Mouse (Mus musculus): ENCODE data around the gene C1qtnf3.

DNA sequence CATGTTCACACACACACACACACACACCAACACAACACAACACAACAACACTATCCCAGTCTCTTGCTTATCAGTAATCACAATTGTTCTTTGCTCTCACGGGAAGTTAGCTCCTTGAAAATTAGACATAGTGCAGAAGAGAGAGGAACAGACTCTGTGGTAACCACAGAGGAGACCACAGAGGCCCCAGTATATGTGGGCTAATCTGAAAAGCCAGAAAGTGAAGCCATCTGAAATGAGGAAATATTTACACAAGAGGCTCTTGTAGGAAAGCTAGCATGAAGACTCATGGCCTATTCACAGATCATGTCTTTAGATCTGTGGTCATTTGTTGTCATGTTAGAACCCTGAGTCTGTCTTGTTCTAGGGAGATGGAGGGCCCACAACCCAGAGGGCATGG, 18.2 kb upstream of the C1qtnf3 start:
- TF ChIP-seq CTCF (conservative IDR thresholded peaks at IDR 0.05; ENCODE audit: insufficient read depth, insufficient read length, low read depth, low read length) (no peak), POLR2A (IDR thresholded peaks at IDR 0.05; ENCODE audit: low read depth, low read length) (no peak)

All from kidney, adult 2 months (tissue).